Mouse (Mus musculus) midbrain, embryonic 16.5 days (tissue): Measurements from ENCODE around the gene Notch1. TPM values are rescaled to one million over a fixed set of nuclear protein-coding genes. Genes with fewer than 3 reads are reported as not detected.

ENCODE experiments used
- microRNA-seq: library from miRNA; unstranded; fragments of <30 nt; microRNA quantifications from one replicate; pipeline ENCODE4, GENCODE M21; 2017
- polyA plus RNA-seq: library from polyadenylated mRNA; unstranded; fragments of >200 nt; fragmentation: Nextera tagmentation; extraction: Ambion mirVana; gene quantifications from 2 replicates; pipeline ENCODE4 v1.2.1, GENCODE M21; 2015

Gene Notch1
- polyA plus RNA-seq, 1 experiment from 2014 or later, result 10.7 TPM

Small RNA genes lying within 50 kb of the gene (microRNA-seq; reads per million reads assigned to microRNA genes)
- 0.52 reads per million for gene Mir6996

Other genes with a start within 250 kb of the Notch1 start
- gene Ccdc187, start 222.1 kb downstream of the Notch1 start, polyA plus RNA-seq, result 0.21 and 0.29 TPM in 2 replicates
- gene Gpsm1, start 201.1 kb downstream of the Notch1 start, polyA plus RNA-seq, result 182 and 188 TPM in 2 replicates
- 24.7 and 27.2 TPM in 2 replicates for gene Dnlz, start 164.6 kb downstream of the Notch1 start, polyA plus RNA-seq
- gene Card9, start 155.7 kb downstream of the Notch1 start, polyA plus RNA-seq, result 1.0 and 2.7 TPM in 2 replicates
- gene Snapc4, start 136.0 kb downstream of the Notch1 start, polyA plus RNA-seq, result 34.8 and 37.9 TPM in 2 replicates
- gene Entr1, start 127.3 kb downstream of the Notch1 start, polyA plus RNA-seq, result 175 and 182 TPM in 2 replicates
- 90.0 and 96.5 TPM in 2 replicates for gene Pmpca, start 127.3 kb downstream of the Notch1 start, polyA plus RNA-seq
- 26.9 and 27.6 TPM in 2 replicates for gene Inpp5e, start 107.5 kb downstream of the Notch1 start, polyA plus RNA-seq
- gene Sec16a, start 71.4 kb downstream of the Notch1 start, polyA plus RNA-seq, result 18.7 and 20.4 TPM in 2 replicates
- gene Egfl7, start 63.4 kb upstream of the Notch1 start, polyA plus RNA-seq, result 62.0 and 64.4 TPM in 2 replicates
- 0.30 TPM in 1 of 2 replicates, not detected in the other for gene Gm20532, start 70.0 kb upstream of the Notch1 start, polyA plus RNA-seq
- gene Agpat2, start 87.8 kb upstream of the Notch1 start, polyA plus RNA-seq, result 4.0 and 4.1 TPM in 2 replicates
- gene Fam69b, start 111.8 kb upstream of the Notch1 start, polyA plus RNA-seq, result 153 and 155 TPM in 2 replicates
- not detected in 2 replicates for gene Lcn4, start 154.6 kb upstream of the Notch1 start, polyA plus RNA-seq